Mouse (Mus musculus): Measurements from ENCODE around the gene Atp8a1.
A peak's percentile ranks its signal among the peaks of the same experiment; 100 is the strongest.

Atp8a1 gene

GRCm38 (mm10) chr5:67669436-67669896 is 177.8 kb downstream of the Atp8a1 start:
- no peak for DNase-seq

- peak; percentile 23 for DNase-seq
Observed at GRCm38 (mm10) chr5:67662715-67663114, 184.5 kb downstream of the Atp8a1 start.

- DNase-seq: no peak
Observed at GRCm38 (mm10) chr5:67659864-67660263, 187.4 kb downstream of the Atp8a1 start.

- DNase-seq: no peak
Observed at GRCm38 (mm10) chr5:67656821-67657259, 190.4 kb downstream of the Atp8a1 start.

GRCm38 (mm10) chr5:67655696-67656519 is 191.3 kb downstream of the Atp8a1 start:
- DNase-seq: no peak

- DNase-seq: no peak
Observed at GRCm38 (mm10) chr5:67654572-67654971, 192.7 kb downstream of the Atp8a1 start.

- no peak for DNase-seq
Observed at GRCm38 (mm10) chr5:67653543-67653942, 193.7 kb downstream of the Atp8a1 start.

GRCm38 (mm10) chr5:67652468-67652867 is 194.8 kb downstream of the Atp8a1 start:
- DNase-seq: no peak

- DNase-seq: no peak
Observed at GRCm38 (mm10) chr5:67650021-67650420, 197.2 kb downstream of the Atp8a1 start.

GRCm38 (mm10) chr5:67649156-67649555 is 198.1 kb downstream of the Atp8a1 start:
- no peak for DNase-seq

- DNase-seq: no peak
Observed at GRCm38 (mm10) chr5:67647568-67647967, 199.7 kb downstream of the Atp8a1 start.

- DNase-seq: peak; percentile 30
Observed at GRCm38 (mm10) chr5:67646756-67647529, 200.3 kb downstream of the Atp8a1 start.

GRCm38 (mm10) chr5:67643537-67644255 is 203.5 kb downstream of the Atp8a1 start:
- DNase-seq: no peak

- no peak for DNase-seq
Observed at GRCm38 (mm10) chr5:67641406-67642120, 205.7 kb downstream of the Atp8a1 start.

GRCm38 (mm10) chr5:67640596-67641312 is 206.5 kb downstream of the Atp8a1 start:
- DNase-seq: no peak

GRCm38 (mm10) chr5:67634339-67634738 is 212.9 kb downstream of the Atp8a1 start:
- DNase-seq: no peak

- DNase-seq: no peak
Observed at GRCm38 (mm10) chr5:67633831-67634268, 213.4 kb downstream of the Atp8a1 start.

- no peak for DNase-seq
Observed at GRCm38 (mm10) chr5:67633138-67633782, 214.0 kb downstream of the Atp8a1 start.

GRCm38 (mm10) chr5:67631261-67631660 is 216.0 kb downstream of the Atp8a1 start:
- no peak for DNase-seq

GRCm38 (mm10) chr5:67629861-67630260 is 217.4 kb downstream of the Atp8a1 start:
- DNase-seq: no peak

- DNase-seq: no peak
Observed at GRCm38 (mm10) chr5:67629440-67629839, 217.8 kb downstream of the Atp8a1 start.

Measured in layer of hippocampus, adult 9-11 months (tissue).